Mouse (Mus musculus): ENCODE measurements at regions not wholly inside any gene's neighbourhood (a gene's known extent, or its start where the extent isn't known, plus 50 kb on each side); places are given as distances from the start of the nearest gene placed in this dataset.

- TF ChIP-seq CTCF (IDR thresholded peaks at IDR 0.05; ENCODE audit: borderline replicate concordance, insufficient read depth, low read depth, low read length) (no peak), POLR2A (IDR thresholded peaks at IDR 0.05; ENCODE audit: borderline replicate concordance, insufficient read depth, low read length) (no peak)
These were observed 402.8 kb upstream of the Cntnap5b start for GRCm38 (mm10) chr1:99369776-99370175.

All from cerebellum, adult 2 months (tissue).